Mouse (Mus musculus): ENCODE results near the gene Btbd9. TPM values are rescaled to one million over a fixed set of nuclear protein-coding genes. Genes with fewer than 3 reads are reported as not detected.
A peak's percentile ranks its signal among the peaks of the same experiment; 100 is the strongest.

The Btbd9 gene
- total and polyA plus RNA-seq, 3 experiments = 24.7 to 33.8 TPM; not detected in 1

DNA sequence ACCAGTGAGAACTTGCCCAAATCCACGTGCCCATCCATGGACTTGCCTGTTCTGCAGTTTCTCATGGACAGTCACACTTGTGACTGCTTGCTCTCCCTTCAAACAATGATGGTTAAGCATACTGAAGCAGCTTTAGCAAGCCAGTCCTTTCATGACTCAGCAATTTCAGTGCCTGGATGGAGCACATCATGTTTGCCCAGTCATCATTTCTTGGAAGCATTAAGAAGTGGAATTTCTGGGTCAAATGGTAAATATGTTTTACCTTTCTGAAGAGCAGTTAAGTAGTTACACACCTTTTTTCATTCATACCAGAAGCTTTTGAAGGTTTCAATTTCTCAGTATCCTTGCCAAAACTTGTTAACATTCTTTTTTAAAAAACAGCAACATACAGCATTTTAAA, 201.2 kb downstream of the Btbd9 start:
- TF ChIP-seq TBP (IDR thresholded peaks at IDR 0.05; ENCODE audit: low read depth, low read length) (no peak), POLR2A (IDR thresholded peaks at IDR 0.05; ENCODE audit: control insufficient read depth in 1 of 2, insufficient read depth in 1 of 2, low read depth in 1 of 2, low read length in 2 of 2, poor library complexity in 1 of 2) (no peak), MAFK (IDR thresholded peaks at IDR 0.05; ENCODE audit: borderline replicate concordance, low read depth, low read length) (peak; percentile 76), POLR2AphosphoS5 (IDR thresholded peaks at IDR 0.05; ENCODE audit: borderline replicate concordance, low read depth, low read length) (no peak)
- Histone ChIP-seq H3K36me3 (ENCODE audit: control insufficient read depth in 1 of 2, insufficient read depth in 2 of 2, low read length in 2 of 2) (no peaks in the 10 kb centered on the region), H3K79me2 (ENCODE audit: control insufficient read depth, insufficient read depth, low read length, poor library complexity) (no peaks in the 10 kb centered on the region), H3K27ac (ENCODE audit: control insufficient read depth, low read depth, low read length) (no peak overlapping the region), H3K9me3 (replicated peaks; ENCODE audit: insufficient read depth, low read length) (no peaks in the 10 kb centered on the region), H3K27me3 (ENCODE audit: control insufficient read depth in 1 of 2, insufficient read depth in 2 of 2, low read length in 2 of 2) (no peaks in the 10 kb centered on the region), H3K4me1 (ENCODE audit: control insufficient read depth in 1 of 2, insufficient read depth in 2 of 2, low read length in 2 of 2) (no peaks in the 10 kb centered on the region), H3K4me3 (ENCODE audit: control insufficient read depth in 1 of 2, insufficient read depth in 1 of 2, low read depth in 2 of 2, low read length in 2 of 2) (no peak overlapping the region), H3K9ac (ENCODE audit: control insufficient read depth, low read depth, low read length, poor library complexity, severe bottlenecking) (no peak overlapping the region)
- DNase-seq (ENCODE audit: low read depth, low spot score) = peak; percentile 23

DNA sequence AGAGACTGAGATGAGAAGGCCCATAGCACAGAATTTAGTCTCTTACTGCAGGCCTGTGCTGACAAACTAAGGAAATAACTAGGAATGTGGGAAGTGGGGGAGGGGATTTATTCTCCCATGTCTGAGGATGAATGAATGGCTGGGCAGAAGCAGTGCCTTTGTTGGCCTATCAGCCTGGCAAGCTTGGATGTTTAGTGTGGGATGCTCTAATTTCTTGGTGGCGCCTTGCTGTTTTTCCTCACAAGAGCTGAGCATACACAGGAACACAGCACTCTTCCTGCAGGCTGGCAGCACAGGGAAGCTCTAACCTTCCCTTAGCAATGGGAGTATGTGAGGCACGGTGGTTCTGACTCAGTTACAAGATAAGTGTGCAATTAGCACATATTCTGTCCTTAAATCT, 207.7 kb downstream of the Btbd9 start:
- no peaks in the 10 kb centered on the region for H3K9me3 ChIP-seq (replicated peaks; ENCODE audit: insufficient read depth, low read length)
- no peaks in the 10 kb centered on the region for H3K4me1 ChIP-seq (ENCODE audit: control insufficient read depth in 1 of 2, insufficient read depth in 2 of 2, low read length in 2 of 2)
- DNase-seq (ENCODE audit: low read depth, low spot score) = no peak
- H3K27me3 ChIP-seq (ENCODE audit: control insufficient read depth in 1 of 2, insufficient read depth in 2 of 2, low read length in 2 of 2) = no peaks in the 10 kb centered on the region
- H3K79me2 ChIP-seq (ENCODE audit: control insufficient read depth, insufficient read depth, low read length, poor library complexity) = no peaks in the 10 kb centered on the region
- no peak for TF ChIP-seq HCFC1 (IDR thresholded peaks at IDR 0.05; ENCODE audit: low read depth, low read length)
- no peak for TF ChIP-seq TCF12 (IDR thresholded peaks at IDR 0.05; ENCODE audit: low read depth, low read length)
- no peak for TF ChIP-seq RCOR1 (IDR thresholded peaks at IDR 0.05; ENCODE audit: low read depth, low read length)
- TF ChIP-seq MAX (IDR thresholded peaks at IDR 0.05; ENCODE audit: low read length) = no peak
- TF ChIP-seq E2F4 (IDR thresholded peaks at IDR 0.05; ENCODE audit: borderline replicate concordance, low read depth, low read length) = no peak
- no peak for TF ChIP-seq RAD21 (IDR thresholded peaks at IDR 0.05; ENCODE audit: low read depth, low read length)
- TF ChIP-seq NELFE (IDR thresholded peaks at IDR 0.05; ENCODE audit: low read depth, low read length) = no peak
- TF ChIP-seq BHLHE40 (IDR thresholded peaks at IDR 0.05; ENCODE audit: borderline replicate concordance, low read depth, low read length) = no peak
- no peak overlapping the region for H3K9ac ChIP-seq (ENCODE audit: control insufficient read depth, low read depth, low read length, poor library complexity, severe bottlenecking)
- no peak overlapping the region for H3K4me3 ChIP-seq (ENCODE audit: control insufficient read depth in 1 of 2, insufficient read depth in 1 of 2, low read depth in 2 of 2, low read length in 2 of 2)
- no peak overlapping the region for H3K27ac ChIP-seq (ENCODE audit: control insufficient read depth, low read depth, low read length)
- no peaks in the 10 kb centered on the region for H3K36me3 ChIP-seq (ENCODE audit: control insufficient read depth in 1 of 2, insufficient read depth in 2 of 2, low read length in 2 of 2)

- no peak overlapping the region for H3K4me3 ChIP-seq (ENCODE audit: control insufficient read depth in 1 of 2, insufficient read depth in 1 of 2, low read depth in 2 of 2, low read length in 2 of 2)
- H3K9me3 ChIP-seq (replicated peaks; ENCODE audit: insufficient read depth, low read length) = no peaks in the 10 kb centered on the region
- H3K4me1 ChIP-seq (ENCODE audit: control insufficient read depth in 1 of 2, insufficient read depth in 2 of 2, low read length in 2 of 2) = no peaks in the 10 kb centered on the region
- TF ChIP-seq MAX (IDR thresholded peaks at IDR 0.05; ENCODE audit: low read length) = no peak
- no peak for TF ChIP-seq CHD2 (IDR thresholded peaks at IDR 0.05; ENCODE audit: low read length)
- TF ChIP-seq RCOR1 (IDR thresholded peaks at IDR 0.05; ENCODE audit: low read depth, low read length) = no peak
- TF ChIP-seq CTCF (IDR thresholded peaks at IDR 0.05 in 2 of 3, conservative IDR thresholded peaks at IDR 0.05 in 1 of 3; ENCODE audit: control insufficient read depth in 1 of 3, insufficient read depth in 1 of 3, low read depth in 2 of 3, low read length in 3 of 3, poor library complexity in 1 of 3, severe bottlenecking in 1 of 3) = no peak
- TF ChIP-seq BHLHE40 (IDR thresholded peaks at IDR 0.05; ENCODE audit: borderline replicate concordance, low read depth, low read length) = no peak
- DNase-seq (ENCODE audit: low read depth, low spot score) = no peak
- H3K27ac ChIP-seq (ENCODE audit: control insufficient read depth, low read depth, low read length) = no peak overlapping the region
- no peaks in the 10 kb centered on the region for H3K79me2 ChIP-seq (ENCODE audit: control insufficient read depth, insufficient read depth, low read length, poor library complexity)
- no peak overlapping the region for H3K9ac ChIP-seq (ENCODE audit: control insufficient read depth, low read depth, low read length, poor library complexity, severe bottlenecking)
- H3K36me3 ChIP-seq (ENCODE audit: control insufficient read depth in 1 of 2, insufficient read depth in 2 of 2, low read length in 2 of 2) = no peaks in the 10 kb centered on the region
- no peaks in the 10 kb centered on the region for H3K27me3 ChIP-seq (ENCODE audit: control insufficient read depth in 1 of 2, insufficient read depth in 2 of 2, low read length in 2 of 2)
Observed at GRCm38 (mm10) chr17:30364701-30365100, 211.6 kb downstream of the Btbd9 start.

Data from MEL (cell line).